Mouse (Mus musculus) left cerebral cortex, postnatal 25 days (tissue): ENCODE measurements around the gene Bicra. TPM values are rescaled to one million over a fixed set of nuclear protein-coding genes. Genes with fewer than 3 reads are reported as not detected.

Experiments used
- DNase-seq, 2 experiments: peaks; one replicate each; pipeline ENCODE4 v3.0.0; 2022; ENCODE audit warnings: low spot score in 2 of 2, mixed read lengths in 1 of 2
- intact Hi-C: fragments of 180-260 bp; cut with DNase I; formaldehyde crosslinking; loops from one replicate; pipeline ENCODE4 v1.15.1; 2025
- total RNA-seq, 2 experiments: library from RNA; stranded (reverse); gene quantifications; 2 replicates each; pipeline ENCODE4 v1.2.3; 2021

Gene Bicra
- total RNA-seq, 2 experiments from 2014 or later, result 12.6 to 14.3 TPM

GRCm38 (mm10) chr7:15921796-15922195 lies 125.9 kb downstream of the Bicra start:
- DNase-seq, result peak in 1 of 2 experiments; percentile 48
- intact Hi-C loops, result loop anchor here (2.0 to 10.0 kb wide), 3 partner anchors 23 to 1146 kb away; partner anchors contain the start of gene Calm3

Other genes starting within 250 kb of the Bicra start
- not detected for gene Obox6, start 208.2 kb downstream of the Bicra start, total RNA-seq
- gene Crx, start 168.0 kb downstream of the Bicra start, total RNA-seq, result not detected
- gene Crxos, start 165.3 kb downstream of the Bicra start, total RNA-seq, result not detected
- gene Selenow, start 125.5 kb downstream of the Bicra start, total RNA-seq, result 1,000 to 10,000 TPM; 1,337 to 1,417 TPM
- 100 to 1,000 TPM in 1 of 2 experiments, 10 to 100 TPM in 1; 98.5 to 104 TPM for gene Nop53, start 101.8 kb downstream of the Bicra start, total RNA-seq
- 1 to 10 TPM; 4.7 to 8.4 TPM for gene Ehd2, start 80.4 kb downstream of the Bicra start, total RNA-seq
- gene Zfp541, start 13.9 kb upstream of the Bicra start, total RNA-seq, result under 1 TPM; 0.50 TPM
- 100 to 1,000 TPM; 264 to 272 TPM for gene Napa, start 50.5 kb upstream of the Bicra start, total RNA-seq
- 10 to 100 TPM; 36.0 to 42.7 TPM for gene Kptn, start 72.0 kb upstream of the Bicra start, total RNA-seq
- 100 to 1,000 TPM; 263 to 264 TPM for gene Slc8a2, start 81.9 kb upstream of the Bicra start, total RNA-seq
- gene Meis3, start 127.2 kb upstream of the Bicra start, total RNA-seq, result 10 to 100 TPM; 33.3 to 43.5 TPM
- gene Dhx34, start 174.1 kb upstream of the Bicra start, total RNA-seq, result 10 to 100 TPM in 1 of 2 experiments, 1 to 10 TPM in 1; 9.5 to 11.1 TPM
- under 1 TPM; 0.71 to 0.87 TPM for gene C5ar2, start 196.2 kb upstream of the Bicra start, total RNA-seq
- gene C5ar1, start 211.6 kb upstream of the Bicra start, total RNA-seq, result 1 to 10 TPM in 1 of 2 experiments, under 1 TPM in 1; 0.78 to 2.2 TPM
- 10 to 100 TPM; 32.5 to 34.8 TPM for gene Inafm1, start 225.7 kb upstream of the Bicra start, total RNA-seq
- 10 to 100 TPM; 81.6 to 86.9 TPM for gene Ccdc9, start 238.9 kb upstream of the Bicra start, total RNA-seq